Mouse (Mus musculus) midbrain, embryonic 14.5 days (tissue): ENCODE measurements at regions not wholly inside any gene's neighbourhood (a gene's known extent, or its start where the extent isn't known, plus 50 kb on each side); places are given as distances from the start of the nearest gene placed in this dataset.

Experiments
- ATAC-seq: fragments of 200-750 bp; cut with Nextera tagmentation; 2 replicates; pipeline ENCODE4 v1.8.0; 2017; ENCODE audit warnings: moderate number of reproducible peaks, moderate library complexity; ENCODE audit not compliant: low FRiP score, low TSS enrichment
- DNase-seq: peaks from one replicate; pipeline ENCODE4 v3.0.0-alpha.2; 2015
- H3K27ac ChIP-seq: fragments of 300-500 bp; sonication (generic); replicated peaks from 2 replicates; pipeline ENCODE4 v1.5.1; 2014; ENCODE audit warnings: mild to moderate bottlenecking, low read depth, low read length, moderate library complexity
- H3K27me3 ChIP-seq: fragments of 300-500 bp; sonication (generic); 2 replicates; pipeline ENCODE4 v1.6.1; 2014; ENCODE audit warnings: low read length, control low read depth, mixed read lengths; ENCODE audit not compliant: control insufficient read depth, insufficient read depth
- H3K36me3 ChIP-seq: fragments of 300-500 bp; sonication (generic); 2 replicates; pipeline ENCODE4 v1.6.1; 2014; ENCODE audit warnings: low read length, control low read depth; ENCODE audit not compliant: control insufficient read depth, insufficient read depth
- H3K4me1 ChIP-seq: fragments of 300-500 bp; sonication (generic); 2 replicates; pipeline ENCODE4 v1.6.1; 2014; ENCODE audit warnings: mild to moderate bottlenecking, antibody characterized with exemption, low read length, control low read depth; ENCODE audit not compliant: control insufficient read depth, insufficient read depth
- H3K4me2 ChIP-seq: fragments of 300-500 bp; sonication (generic); 2 replicates; pipeline ENCODE4 v1.6.1; 2014; ENCODE audit warnings: mild to moderate bottlenecking, low read length, moderate library complexity
- H3K4me3 ChIP-seq: fragments of 300-500 bp; sonication (generic); replicated peaks from 2 replicates; pipeline ENCODE4 v1.5.1; 2014; ENCODE audit warnings: low read depth, low read length
- H3K9ac ChIP-seq: fragments of 300-500 bp; sonication (generic); replicated peaks from 2 replicates; pipeline ENCODE4 v1.6.1; 2014; ENCODE audit warnings: mild to moderate bottlenecking, low read length, moderate library complexity
- H3K9me3 ChIP-seq: fragments of 300-500 bp; sonication (generic); 2 replicates; pipeline ENCODE4 v1.6.1; 2016; ENCODE audit warnings: low read length, control low read depth, mixed read lengths; ENCODE audit not compliant: control insufficient read depth
- WGBS: fragments of 180-500 bp; shearing (Covaris S2); extraction: QIAGEN DNeasy Blood & Tissue Kit; methylation state at CpG from one replicate; pipeline ENCODE4 v1.1.7; 2014; 5-methylcytosine and 5-hydroxymethylcytosine counted together

- H3K4me2 ChIP-seq: no peak overlapping the region
- ATAC-seq: no peak
- H3K4me1 ChIP-seq: no peaks in the 10 kb centered on the region
- no peaks in the 10 kb centered on the region for H3K27me3 ChIP-seq
- H3K9me3 ChIP-seq: no peaks in the 10 kb centered on the region
- DNase-seq: no peak
- H3K27ac ChIP-seq: no peak overlapping the region
- 96% methylated on average over 3 of the region's 3 CpGs for WGBS
- no peak overlapping the region for H3K9ac ChIP-seq
- H3K36me3 ChIP-seq: no peaks in the 10 kb centered on the region
- H3K4me3 ChIP-seq: no peak overlapping the region
These were observed 66.8 kb upstream of the Fam98a start for GRCm38 (mm10) chr17:75618514-75618913.

DNA sequence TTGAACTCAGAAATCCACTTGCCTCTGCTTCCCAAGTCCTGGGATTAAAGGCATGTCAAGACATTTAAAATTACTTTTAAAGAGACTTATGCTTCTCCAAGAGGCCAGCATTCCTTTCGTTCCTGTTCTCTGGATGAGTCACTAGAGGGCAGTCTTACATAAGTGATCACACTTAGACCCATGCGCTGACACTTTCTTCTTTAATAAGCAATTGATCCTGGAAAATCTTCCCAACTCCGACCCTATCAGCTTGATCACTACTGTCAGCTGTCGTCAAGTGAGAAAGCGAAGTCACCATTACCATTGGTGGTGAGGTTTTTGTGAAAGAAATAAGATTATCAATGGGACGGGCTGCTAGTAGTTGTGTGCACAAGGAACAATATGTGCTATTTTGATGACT, 65.5 kb upstream of the Fam98a start:
- Histone ChIP-seq H3K9me3 (no peaks in the 10 kb centered on the region), H3K27ac (no peak overlapping the region), H3K36me3 (no peaks in the 10 kb centered on the region), H3K27me3 (no peaks in the 10 kb centered on the region), H3K4me3 (no peak overlapping the region), H3K4me2 (peak overlapping the region; percentile 20; the same call in 1 of the 2 replicates), H3K4me1 (no peaks in the 10 kb centered on the region), H3K9ac (no peak overlapping the region)
- ATAC-seq (peak; percentile 64; the same call in 1 of the 2 replicates), DNase-seq (peak; percentile 89)
- 10% methylated on average over 6 of the region's 6 CpGs for WGBS

- no peak overlapping the region for H3K4me3 ChIP-seq
- H3K27ac ChIP-seq: no peak overlapping the region
- ATAC-seq: no peak
- H3K36me3 ChIP-seq: no peaks in the 10 kb centered on the region
- WGBS: 88% methylated on average over 2 of the region's 2 CpGs
- peak; percentile 42 for DNase-seq
- no peaks in the 10 kb centered on the region for H3K27me3 ChIP-seq
- no peak overlapping the region for H3K4me2 ChIP-seq
- no peak overlapping the region for H3K9ac ChIP-seq
- H3K4me1 ChIP-seq: no peaks in the 10 kb centered on the region
- H3K9me3 ChIP-seq: no peaks in the 10 kb centered on the region
These were observed 63.6 kb upstream of the Fam98a start for GRCm38 (mm10) chr17:75615335-75615734.

DNA sequence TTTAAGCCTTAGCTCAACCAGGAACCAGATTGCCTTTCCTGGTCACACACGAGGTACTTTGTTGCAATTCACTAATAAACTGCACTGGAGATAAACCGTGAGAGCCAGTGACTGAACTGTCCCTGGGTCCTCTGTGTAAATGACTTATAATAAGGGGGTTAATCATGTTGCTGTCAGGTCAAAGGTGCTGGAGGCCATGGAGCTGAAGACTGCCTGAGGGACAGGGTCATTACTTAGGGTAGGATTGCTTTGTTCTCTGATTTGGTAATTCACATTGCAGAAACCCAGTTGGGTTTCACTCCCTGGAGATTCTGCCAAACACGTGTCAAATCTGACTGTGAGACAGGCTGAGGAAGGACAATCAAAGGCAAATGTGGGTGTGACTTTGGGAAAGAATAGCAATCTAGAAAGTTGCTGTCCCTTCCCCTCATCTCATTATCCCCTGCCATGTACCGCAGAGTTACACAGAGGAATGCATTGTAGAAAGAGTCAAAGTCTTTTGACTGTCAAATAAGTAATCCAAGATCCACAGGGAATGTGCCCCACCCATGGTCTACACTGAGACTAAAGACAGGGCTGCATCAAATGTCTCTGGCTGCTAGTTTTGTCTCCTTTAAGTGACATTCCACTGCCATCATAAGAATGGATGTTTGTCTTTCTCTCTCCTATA, 51.8 kb upstream of the Fam98a start:
- Histone ChIP-seq H3K9me3 (no peaks in the 10 kb centered on the region), H3K9ac (no peak overlapping the region), H3K4me2 (no peak overlapping the region), H3K4me3 (no peak overlapping the region), H3K27me3 (no peaks in the 10 kb centered on the region), H3K36me3 (no peaks in the 10 kb centered on the region), H3K27ac (no peak overlapping the region), H3K4me1 (no peaks in the 10 kb centered on the region)
- ATAC-seq (no peak), DNase-seq (no peak)
- 12% methylated on average over 4 of the region's 4 CpGs for WGBS
